Mouse (Mus musculus) forebrain, embryonic 11.5 days (tissue): ENCODE data around the gene Stard13. TPM values are rescaled to one million over a fixed set of nuclear protein-coding genes. Genes with fewer than 3 reads are reported as not detected.

Source experiments
- ATAC-seq: fragments of 200-750 bp; cut with Nextera tagmentation; replicated peaks from 2 replicates; pipeline ENCODE4 v1.8.0; 2017; ENCODE audit warnings: moderate TSS enrichment; ENCODE audit not compliant: low FRiP score
- DNase-seq: peaks from one replicate; pipeline ENCODE4 v3.0.0-alpha.2; 2017; ENCODE audit warnings: low spot score
- H3K27ac ChIP-seq: fragments of 300-500 bp; sonication (generic); 2 replicates; pipeline ENCODE4 v1.5.1; 2014; ENCODE audit warnings: low read depth, low read length
- H3K27me3 ChIP-seq: fragments of 300-500 bp; sonication (generic); 2 replicates; pipeline ENCODE4 v1.6.1; 2014; ENCODE audit warnings: mild to moderate bottlenecking, low read length, mixed read lengths; ENCODE audit not compliant: control insufficient read depth, insufficient read depth
- H3K36me3 ChIP-seq: fragments of 300-500 bp; sonication (generic); 2 replicates; pipeline ENCODE4 v1.6.1; 2014; ENCODE audit warnings: mild to moderate bottlenecking, low read length, moderate library complexity, mixed read lengths; ENCODE audit not compliant: control insufficient read depth, insufficient read depth
- H3K4me1 ChIP-seq: fragments of 300-500 bp; sonication (generic); replicated peaks from 2 replicates; pipeline ENCODE4 v1.6.1; 2014; ENCODE audit warnings: low read length, mixed read lengths; ENCODE audit not compliant: control insufficient read depth, insufficient read depth
- H3K4me2 ChIP-seq: fragments of 300-500 bp; sonication (generic); 2 replicates; pipeline ENCODE4 v1.6.1; 2014; ENCODE audit warnings: low read depth, mild to moderate bottlenecking, low read length, moderate library complexity, mixed read lengths; ENCODE audit not compliant: severe bottlenecking
- H3K4me3 ChIP-seq: fragments of 300-500 bp; sonication (generic); 2 replicates; pipeline ENCODE4 v1.5.1; 2014; ENCODE audit warnings: low read depth, low read length
- H3K9ac ChIP-seq: fragments of 300-500 bp; sonication (generic); 2 replicates; pipeline ENCODE4 v1.6.1; 2014; ENCODE audit warnings: low read length
- H3K9me3 ChIP-seq: fragments of 300-500 bp; sonication (generic); 2 replicates; pipeline ENCODE4 v1.6.1; 2016; ENCODE audit warnings: low read length, mixed read lengths; ENCODE audit not compliant: control insufficient read depth
- WGBS: fragments of 180-500 bp; shearing (Covaris S2); extraction: QIAGEN DNeasy Blood & Tissue Kit; methylation state at CpG from one replicate; pipeline ENCODE4 v1.1.7; 2014; 5-methylcytosine and 5-hydroxymethylcytosine counted together
- polyA plus RNA-seq: library from polyadenylated mRNA; unstranded; fragments of >200 nt; fragmentation: Nextera tagmentation; extraction: Ambion mirVana; gene quantifications from 2 replicates; pipeline ENCODE4 v1.2.1, GENCODE M21; 2014

Gene Stard13
- polyA plus RNA-seq, 1 experiment from 2014 or later: 2.7 TPM

GRCm38 (mm10) chr5:151168191-151168590 lies 65.4 kb downstream of the Stard13 start:
- no peak for DNase-seq
- Histone ChIP-seq H3K4me2 (no peak overlapping the region), H3K27ac (no peak overlapping the region), H3K36me3 (no peaks in the 10 kb centered on the region), H3K9me3 (no peaks in the 10 kb centered on the region), H3K9ac (no peak overlapping the region), H3K4me1 (0 out of 2 replicates have a peak, but pooled peaks cover 2% of the 10 kb centered on the region), H3K27me3 (no peaks in the 10 kb centered on the region), H3K4me3 (no peak overlapping the region)
- no peak for ATAC-seq
- WGBS: 89% methylated on average over 3 of the region's 3 CpGs

GRCm38 (mm10) chr5:151167641-151168040 lies 66.0 kb downstream of the Stard13 start:
- 82% methylated on average over 6 of the region's 6 CpGs for WGBS
- no peak for ATAC-seq

GRCm38 (mm10) chr5:151166266-151166665 lies 67.4 kb downstream of the Stard13 start:
- Histone ChIP-seq H3K4me3 (no peak overlapping the region), H3K4me2 (no peak overlapping the region), H3K27me3 (no peaks in the 10 kb centered on the region), H3K36me3 (no peaks in the 10 kb centered on the region), H3K27ac (no peak overlapping the region), H3K9me3 (no peaks in the 10 kb centered on the region), H3K9ac (no peak overlapping the region), H3K4me1 (0 out of 2 replicates have a peak, but pooled peaks cover 2% of the 10 kb centered on the region)
- no peak for ATAC-seq
- WGBS: 82% methylated on average over 5 of the region's 5 CpGs
- no peak for DNase-seq

More at GRCm38 (mm10) chr5:151167641-151168040, 66.0 kb downstream of the Stard13 start:
- Histone ChIP-seq H3K9ac (no peak overlapping the region), H3K27me3 (no peaks in the 10 kb centered on the region), H3K9me3 (no peaks in the 10 kb centered on the region), H3K27ac (no peak overlapping the region), H3K36me3 (no peaks in the 10 kb centered on the region), H3K4me2 (no peak overlapping the region), H3K4me1 (0 out of 2 replicates have a peak, but pooled peaks cover 2% of the 10 kb centered on the region), H3K4me3 (no peak overlapping the region)
- no peak for DNase-seq

- Histone ChIP-seq H3K36me3 (no peaks in the 10 kb centered on the region), H3K4me1 (0 out of 2 replicates have a peak, but pooled peaks cover 2% of the 10 kb centered on the region), H3K9me3 (no peaks in the 10 kb centered on the region), H3K27me3 (no peaks in the 10 kb centered on the region), H3K9ac (no peak overlapping the region), H3K27ac (no peak overlapping the region), H3K4me3 (no peak overlapping the region), H3K4me2 (no peak overlapping the region)
- DNase-seq (no peak), ATAC-seq (no peak)
- WGBS: 87% methylated on average over 6 of the region's 6 CpGs
Measured at GRCm38 (mm10) chr5:151165381-151166016, 68.1 kb downstream of the Stard13 start.

- no peak overlapping the region for H3K4me3 ChIP-seq
- no peaks in the 10 kb centered on the region for H3K27me3 ChIP-seq
- H3K36me3 ChIP-seq: no peaks in the 10 kb centered on the region
- H3K27ac ChIP-seq: no peak overlapping the region
- ATAC-seq (no peak), DNase-seq (no peak)
- no peaks in the 10 kb centered on the region for H3K9me3 ChIP-seq
- H3K4me2 ChIP-seq: no peak overlapping the region
- H3K4me1 ChIP-seq: 0 out of 2 replicates have a peak, but pooled peaks cover 2% of the 10 kb centered on the region
- H3K9ac ChIP-seq: no peak overlapping the region
- 76% methylated on average over 4 of the region's 4 CpGs for WGBS
Measured at GRCm38 (mm10) chr5:151164815-151165214, 68.8 kb downstream of the Stard13 start.

- Histone ChIP-seq H3K4me3 (no peak overlapping the region), H3K27ac (no peak overlapping the region), H3K9me3 (no peaks in the 10 kb centered on the region), H3K9ac (no peak overlapping the region), H3K4me2 (no peak overlapping the region), H3K4me1 (0 out of 2 replicates have a peak, but pooled peaks cover 2% of the 10 kb centered on the region), H3K27me3 (no peaks in the 10 kb centered on the region), H3K36me3 (no peaks in the 10 kb centered on the region)
- DNase-seq (no peak), ATAC-seq (no peak)
- WGBS: 93% methylated on average over 3 of the region's 3 CpGs
Measured at GRCm38 (mm10) chr5:151162642-151163041, 71.0 kb downstream of the Stard13 start.

- no peak overlapping the region for H3K4me3 ChIP-seq
- no peaks in the 10 kb centered on the region for H3K36me3 ChIP-seq
- H3K4me1 ChIP-seq: no peaks in the 10 kb centered on the region
- no peak for ATAC-seq
- 67% methylated on average over 1 of the region's 1 CpGs for WGBS
- H3K9ac ChIP-seq: no peak overlapping the region
- DNase-seq: no peak
- H3K27me3 ChIP-seq: no peaks in the 10 kb centered on the region
- no peak overlapping the region for H3K27ac ChIP-seq
- H3K4me2 ChIP-seq: no peak overlapping the region
- no peaks in the 10 kb centered on the region for H3K9me3 ChIP-seq
Measured at GRCm38 (mm10) chr5:151155247-151155646, 78.4 kb downstream of the Stard13 start.

GRCm38 (mm10) chr5:151154780-151155179 lies 78.9 kb downstream of the Stard13 start:
- 51% methylated on average over 3 of the region's 3 CpGs for WGBS
- Histone ChIP-seq H3K9me3 (no peaks in the 10 kb centered on the region), H3K36me3 (no peaks in the 10 kb centered on the region), H3K27me3 (no peaks in the 10 kb centered on the region), H3K9ac (no peak overlapping the region), H3K4me1 (no peaks in the 10 kb centered on the region), H3K4me3 (no peak overlapping the region), H3K4me2 (no peak overlapping the region), H3K27ac (no peak overlapping the region)
- no peak for DNase-seq
- no peak for ATAC-seq

- Histone ChIP-seq H3K36me3 (no peaks in the 10 kb centered on the region), H3K27ac (no peak overlapping the region), H3K4me1 (no peaks in the 10 kb centered on the region), H3K4me2 (no peak overlapping the region), H3K27me3 (no peaks in the 10 kb centered on the region), H3K4me3 (no peak overlapping the region), H3K9me3 (no peaks in the 10 kb centered on the region), H3K9ac (no peak overlapping the region)
- DNase-seq (no peak), ATAC-seq (no peak)
- WGBS: 77% methylated on average over 4 of the region's 4 CpGs
Measured at GRCm38 (mm10) chr5:151154030-151154429, 79.6 kb downstream of the Stard13 start.
